Mouse (Mus musculus): ENCODE data around the gene Tmem59. TPM values are rescaled to one million over a fixed set of nuclear protein-coding genes. Genes with fewer than 3 reads are reported as not detected.

Tmem59 gene
- polyA plus RNA-seq (2012; rRNA removed): 369 and 382 TPM in 2 replicates

DNA sequence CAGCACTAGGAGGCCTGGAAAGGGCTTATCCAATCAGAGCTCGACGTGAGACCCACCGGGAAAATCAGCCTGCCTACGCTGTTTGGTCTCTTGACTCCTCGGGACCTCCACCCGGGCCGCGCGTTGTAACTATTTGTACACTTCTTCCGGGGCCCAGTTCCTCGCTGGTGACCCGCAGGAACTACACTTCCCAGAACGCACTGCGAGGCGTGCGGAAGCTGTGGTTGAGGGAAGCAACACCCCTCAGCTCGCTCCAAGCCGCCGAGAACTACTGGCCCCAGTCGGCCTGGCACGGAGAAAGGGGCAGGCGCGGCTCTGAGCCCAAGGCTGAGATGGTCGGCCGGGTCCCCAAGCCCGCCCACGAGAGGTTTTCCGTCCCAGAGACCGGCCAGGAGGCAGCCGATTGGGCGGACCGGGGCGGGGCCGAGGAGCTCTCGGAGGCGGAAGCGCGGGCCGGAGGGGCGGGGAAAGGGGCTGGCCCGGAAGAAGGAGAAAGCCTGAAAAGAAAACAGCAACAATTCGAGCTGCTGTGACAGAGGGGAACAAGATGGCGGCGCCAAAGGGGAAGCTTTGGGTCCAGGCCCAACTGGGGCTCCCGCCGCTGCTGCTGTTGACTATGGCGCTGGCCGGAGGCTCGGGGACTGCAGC, at the start of gene Tmem59:
Tmem59 (plus strand) TSS at position 218 of the 648 bp plus-strand sequence.
- no peak for DNase-seq (ENCODE audit: low read depth)

DNA sequence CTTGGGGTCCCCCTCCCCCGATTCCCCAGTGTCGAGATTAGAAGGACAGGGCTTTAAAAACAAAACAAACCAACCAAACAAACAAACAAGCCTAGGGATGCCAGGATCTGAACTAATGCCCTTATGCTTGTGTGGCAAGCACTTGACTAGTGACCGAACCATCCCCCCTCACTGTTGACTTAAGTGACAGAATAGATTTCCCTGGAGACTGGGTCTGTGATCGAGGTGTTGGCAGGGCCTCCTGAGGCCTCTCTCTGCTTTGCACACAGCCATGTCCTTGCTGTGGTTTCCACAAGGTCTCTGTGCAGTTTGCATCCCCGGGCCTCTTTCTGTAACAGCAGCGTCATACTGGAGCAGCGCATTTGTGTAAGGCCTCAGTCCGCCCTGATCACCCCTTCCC, 48.8 kb upstream of the Tmem59 start:
- DNase-seq (ENCODE audit: low read depth): no peak

DNA sequence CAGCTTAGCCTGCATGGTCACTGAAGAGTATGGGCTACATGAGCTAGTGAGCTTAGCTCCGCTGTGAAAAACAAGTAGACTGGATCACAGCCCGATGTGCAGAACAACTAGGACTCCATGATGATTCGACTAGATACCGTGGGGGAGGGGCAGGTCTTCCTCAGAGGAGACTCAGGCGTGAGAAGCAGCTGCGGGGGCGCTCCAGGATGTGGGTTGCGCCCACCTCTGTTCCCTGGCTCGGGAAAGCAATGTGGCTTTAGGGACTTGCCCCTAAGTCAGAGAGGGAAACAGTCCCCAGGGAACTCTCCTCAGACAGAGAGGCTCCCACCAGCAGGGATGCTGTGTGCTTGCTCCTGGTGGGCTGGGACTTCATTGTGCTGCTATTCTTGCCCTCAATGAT, 47.7 kb upstream of the Tmem59 start:
- no peak for DNase-seq (ENCODE audit: low read depth)

DNA sequence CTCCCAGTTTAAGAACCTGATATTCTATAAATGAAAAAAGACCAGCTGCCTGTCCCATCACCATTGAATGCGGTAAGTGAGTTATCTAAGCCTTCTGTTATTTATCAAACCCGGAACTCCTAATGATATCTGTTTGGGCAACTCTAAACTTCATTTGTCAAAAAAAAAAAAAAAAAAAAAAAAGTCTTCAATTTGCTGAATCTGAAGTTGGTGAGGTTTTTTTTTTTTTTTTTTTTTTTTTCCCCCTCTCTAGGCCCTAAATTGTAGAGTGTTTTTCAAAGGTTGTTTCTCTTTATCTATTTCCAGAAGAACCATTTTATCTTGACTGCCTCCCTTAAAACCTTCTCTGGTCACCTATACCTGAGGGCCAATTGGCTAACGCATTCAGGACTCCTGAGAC, 43.3 kb upstream of the Tmem59 start:
- DNase-seq (ENCODE audit: low read depth): no peak

DNA sequence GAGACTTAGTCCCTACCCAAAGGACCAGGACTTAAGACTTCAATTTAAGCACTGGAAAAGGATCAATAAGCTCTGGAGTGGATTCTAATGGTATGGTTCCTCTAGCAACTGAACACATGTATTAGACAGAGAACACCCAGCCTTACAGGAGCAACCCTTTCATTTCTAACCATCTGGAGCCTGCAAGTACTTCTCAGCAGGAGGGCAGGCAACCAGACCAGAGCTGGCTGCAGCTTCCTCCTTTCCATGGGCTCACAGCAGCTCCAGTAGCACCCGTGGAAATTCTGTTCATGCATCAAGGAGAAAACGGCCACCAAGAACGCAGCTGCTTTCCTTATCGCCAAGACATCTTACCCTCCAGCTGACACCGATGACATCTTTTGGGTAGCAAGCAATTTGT, 42.5 kb upstream of the Tmem59 start:
- no peak for DNase-seq (ENCODE audit: low read depth)

DNA sequence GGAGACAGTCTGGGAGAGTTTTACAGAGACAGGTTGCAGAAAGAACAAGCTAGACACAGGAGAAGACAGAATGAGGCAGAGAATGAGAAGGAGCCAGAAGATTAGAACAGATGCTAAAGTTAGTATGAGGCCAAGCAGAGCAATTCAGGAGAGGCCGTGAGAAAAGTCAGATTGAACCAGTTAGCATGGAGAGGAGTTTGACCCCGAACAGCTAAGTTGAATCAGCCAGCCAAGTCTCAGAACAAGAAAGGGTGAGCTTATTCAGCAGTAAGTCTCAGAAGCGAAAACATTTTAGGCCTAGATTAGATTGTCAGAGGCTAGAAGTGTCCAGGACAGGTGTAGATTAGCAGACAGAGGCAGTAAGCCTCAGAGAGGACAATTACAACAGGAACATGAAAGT, 41.7 kb upstream of the Tmem59 start:
- DNase-seq (ENCODE audit: low read depth): no peak

DNA sequence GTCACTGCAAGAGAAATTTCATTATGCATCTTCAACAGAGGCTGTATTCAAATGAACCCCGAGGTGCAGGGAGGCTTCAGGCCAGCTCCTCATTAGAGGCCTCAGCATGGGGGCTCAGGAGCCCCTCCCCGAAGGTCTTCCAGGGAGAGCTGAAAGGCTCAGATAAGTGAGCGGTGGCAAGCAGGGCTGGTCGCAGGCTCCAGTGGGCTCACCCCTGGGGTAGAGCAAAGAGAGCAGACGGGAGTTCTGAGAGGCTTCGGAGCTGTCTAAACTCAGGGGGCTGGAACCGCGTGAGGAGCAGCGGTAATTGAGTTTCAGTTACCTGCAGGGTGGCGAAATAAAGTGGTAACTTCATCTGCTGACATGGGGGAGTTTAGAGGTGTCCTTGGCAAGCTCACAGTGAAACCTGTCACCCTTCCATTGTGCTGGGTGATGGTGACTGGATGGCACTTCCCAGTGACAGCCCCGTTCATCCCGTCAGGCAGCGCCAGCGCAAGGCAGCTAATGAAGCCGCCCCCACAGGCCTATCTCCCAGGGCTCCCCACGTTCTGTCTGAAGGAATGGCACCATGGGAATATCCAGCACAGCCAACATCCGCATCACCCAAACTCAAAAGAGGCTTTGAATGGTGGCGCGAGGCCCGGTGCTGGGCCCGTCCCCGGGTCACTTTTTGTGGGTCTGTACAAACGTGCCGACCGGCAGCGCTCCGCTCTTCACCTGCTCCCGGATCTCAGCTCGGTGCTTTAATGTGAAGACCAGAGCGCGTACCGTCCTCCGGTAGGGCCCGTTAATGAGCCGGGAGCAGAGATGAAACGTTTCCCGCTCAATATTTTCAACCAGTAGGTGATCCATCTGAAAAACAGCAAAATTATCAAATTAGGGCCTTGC, 39.0 kb upstream of the Tmem59 start:
- no peak for DNase-seq (ENCODE audit: low read depth)

DNA sequence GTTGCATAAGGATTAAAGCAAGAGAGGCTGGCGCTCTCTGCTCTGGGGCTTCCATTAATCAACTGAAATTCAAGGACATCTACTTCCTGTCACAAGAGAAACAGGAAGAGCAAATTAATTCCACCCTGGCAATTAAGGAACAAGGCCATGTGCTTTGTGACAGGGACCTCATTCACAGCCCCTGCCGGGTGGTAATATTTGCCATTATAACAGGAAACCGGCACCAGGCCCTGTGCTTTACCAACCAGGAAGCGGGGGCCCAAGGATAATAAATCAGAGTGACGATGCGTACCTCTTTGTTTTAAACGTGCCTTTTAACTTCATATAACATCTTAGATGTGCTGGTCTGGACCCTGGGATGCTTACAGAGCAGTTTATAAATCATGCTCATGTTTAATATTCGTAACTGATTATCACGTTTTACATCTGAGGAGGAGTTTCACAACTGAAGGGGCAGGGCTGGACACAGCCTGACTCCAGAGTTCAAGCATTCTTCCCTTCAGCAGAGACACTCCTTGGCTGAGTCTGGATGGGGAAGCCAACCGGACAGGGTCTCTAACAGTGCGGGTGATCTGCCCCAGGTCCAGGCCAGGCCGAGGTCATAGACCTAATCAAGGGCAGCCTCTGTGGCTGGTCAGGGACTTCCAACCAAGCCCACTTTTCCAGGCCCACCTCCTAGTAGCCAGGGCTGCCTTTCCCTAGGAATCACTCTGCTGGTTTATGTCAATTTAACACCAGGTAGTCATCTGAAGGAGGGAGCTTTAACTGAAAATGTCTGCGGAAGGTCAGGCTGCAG, 38.2 kb upstream of the Tmem59 start:
- DNase-seq (ENCODE audit: low read depth): no peak

DNA sequence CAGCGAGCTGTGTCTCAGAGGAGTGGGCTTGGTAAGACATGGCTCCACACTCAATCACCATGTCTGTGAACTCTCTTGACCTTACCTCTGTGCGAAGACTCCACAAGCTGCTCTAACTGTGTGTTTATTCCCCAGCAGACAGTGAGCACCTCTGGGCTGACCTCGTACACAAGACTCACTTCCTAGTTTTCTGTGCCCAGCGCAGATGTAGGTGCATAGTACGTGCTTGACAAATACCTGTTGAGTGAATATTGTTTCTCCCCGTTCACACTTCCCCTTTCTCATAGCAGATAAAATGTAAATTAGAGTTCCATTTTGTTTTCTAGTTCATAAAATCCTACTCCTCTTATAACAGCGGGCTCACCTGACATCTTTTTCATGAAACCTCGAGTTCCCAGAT, 34.7 kb upstream of the Tmem59 start:
- DNase-seq (ENCODE audit: low read depth): no peak

DNA sequence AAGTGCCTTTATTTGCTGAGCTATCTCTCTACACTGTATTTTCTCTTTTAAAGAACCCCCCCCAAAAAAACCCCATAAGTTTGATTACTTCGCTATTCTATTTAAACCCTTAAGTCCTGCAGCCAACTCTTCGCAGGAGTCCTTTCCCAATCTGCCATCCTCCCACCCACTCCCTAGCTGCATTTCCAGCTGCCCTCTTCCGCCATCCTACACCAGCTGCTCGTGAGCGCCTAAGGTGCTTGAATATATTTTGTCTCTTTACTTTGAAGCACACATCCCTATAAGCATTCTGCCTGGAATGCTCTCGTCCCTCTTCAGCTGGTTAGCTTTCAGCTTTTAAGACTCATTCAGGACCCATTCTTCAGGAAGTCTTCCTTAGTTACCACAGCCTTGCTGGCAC, 27.2 kb upstream of the Tmem59 start:
- DNase-seq (ENCODE audit: low read depth): no peak

DNA sequence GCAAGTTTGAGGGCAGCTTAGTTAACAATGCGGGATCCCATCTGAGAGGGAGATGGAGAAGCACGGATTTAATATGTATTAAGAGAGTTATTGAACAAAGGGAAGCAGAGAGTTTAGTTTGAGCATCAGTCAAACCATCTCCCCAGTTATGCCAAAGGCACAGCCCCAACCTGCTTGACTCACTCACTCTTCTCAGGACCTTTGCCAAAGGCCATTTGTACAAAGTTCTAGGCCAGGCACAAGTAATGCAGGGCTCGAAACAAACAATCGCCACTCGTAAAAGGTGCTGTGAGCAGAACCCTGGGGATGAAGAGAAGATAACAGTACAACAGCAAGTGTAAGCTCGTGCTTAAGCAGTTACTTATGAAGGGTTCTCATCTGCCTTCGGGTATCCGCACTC, 25.6 kb upstream of the Tmem59 start:
- no peak for DNase-seq (ENCODE audit: low read depth)

DNA sequence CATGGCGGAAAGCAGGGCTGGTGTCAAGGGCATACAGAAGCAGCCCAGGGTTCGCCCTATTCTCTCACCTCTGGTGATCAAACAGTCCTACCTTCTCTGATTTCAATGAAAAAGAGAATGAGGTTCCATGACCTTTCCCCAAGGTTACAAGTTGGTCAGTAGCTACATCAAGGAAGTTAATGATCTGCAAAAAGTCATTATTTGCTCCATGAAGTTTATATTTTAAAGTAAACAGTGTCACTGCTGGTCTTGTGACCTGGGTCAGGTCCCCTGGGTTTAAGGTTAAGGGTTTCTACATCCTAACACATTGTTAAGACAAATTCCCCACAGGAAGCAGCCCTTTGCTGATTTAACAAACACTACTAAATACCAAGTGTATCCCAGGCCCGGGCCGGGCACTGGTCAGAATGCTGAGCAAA, 21.2 kb upstream of the Tmem59 start:
- no peak for DNase-seq (ENCODE audit: low read depth)

DNA sequence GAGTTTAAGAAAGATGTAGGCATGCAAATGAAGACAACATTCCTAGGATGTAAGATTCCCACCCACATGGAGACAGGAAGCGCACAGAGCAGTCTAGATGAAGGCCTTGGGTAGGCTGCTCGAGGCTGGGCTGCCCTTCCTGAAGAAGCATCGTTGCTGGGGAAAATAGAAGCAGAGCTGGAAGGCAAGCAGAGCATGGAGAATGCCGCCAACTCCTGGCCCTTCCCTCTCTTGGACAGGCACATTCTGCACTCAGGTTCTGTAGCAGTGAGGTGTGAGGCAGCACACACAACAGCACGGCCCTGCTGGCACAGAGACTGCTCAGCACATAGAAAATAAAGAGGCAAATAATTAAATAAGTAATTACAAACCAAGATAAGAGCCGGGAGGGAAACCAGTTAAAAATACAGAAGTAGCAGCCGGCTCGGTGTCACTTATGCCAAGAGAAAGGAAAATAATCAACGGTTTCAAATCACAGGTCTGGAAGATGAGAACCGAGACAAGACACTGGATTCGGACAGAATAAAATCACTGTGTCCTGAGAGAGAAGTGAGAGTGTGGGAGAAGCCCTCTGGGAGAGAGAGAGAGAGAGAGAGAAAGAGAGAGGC, 18.9 kb upstream of the Tmem59 start:
- no peak for DNase-seq (ENCODE audit: low read depth)

DNA sequence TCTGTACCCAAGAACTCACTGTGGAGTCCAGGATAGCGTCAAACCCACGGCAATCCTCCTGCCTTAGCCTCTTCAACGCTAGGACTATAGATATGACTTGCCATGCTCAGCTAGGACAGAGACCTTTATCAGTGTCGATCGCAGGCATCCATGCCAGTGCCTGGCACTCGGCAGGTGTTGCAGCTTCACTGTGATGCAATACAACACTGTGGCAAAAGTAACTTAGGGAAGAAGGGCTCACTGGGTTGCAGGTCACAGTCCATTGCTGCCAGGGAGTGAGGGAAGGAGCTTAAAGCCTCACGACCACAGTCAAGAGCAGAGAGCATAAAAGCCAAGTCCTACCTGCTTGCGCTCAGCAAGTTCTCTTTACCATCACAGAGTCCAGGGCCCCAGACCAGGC, 18.0 kb upstream of the Tmem59 start:
- peak; percentile 90 for DNase-seq (ENCODE audit: low read depth)

DNA sequence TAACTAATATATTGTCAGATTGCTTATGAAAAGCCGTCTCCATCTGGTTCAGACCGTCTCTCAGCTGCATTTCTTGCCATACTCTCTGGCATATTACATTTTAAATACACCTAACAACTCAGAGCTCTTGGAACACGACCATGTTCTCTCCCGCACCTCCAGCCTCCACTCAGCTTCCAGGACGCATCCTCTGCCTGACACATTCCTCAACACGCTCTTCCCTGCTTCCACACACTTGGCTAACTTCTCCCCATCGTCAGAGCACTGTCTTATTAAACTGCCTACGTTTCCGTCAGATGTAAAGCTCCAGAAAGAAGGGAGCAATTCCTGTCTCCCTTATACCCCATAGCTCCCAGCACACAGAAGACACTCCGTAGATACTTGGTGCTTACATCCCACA, 14.9 kb upstream of the Tmem59 start:
- DNase-seq (ENCODE audit: low read depth): no peak

DNA sequence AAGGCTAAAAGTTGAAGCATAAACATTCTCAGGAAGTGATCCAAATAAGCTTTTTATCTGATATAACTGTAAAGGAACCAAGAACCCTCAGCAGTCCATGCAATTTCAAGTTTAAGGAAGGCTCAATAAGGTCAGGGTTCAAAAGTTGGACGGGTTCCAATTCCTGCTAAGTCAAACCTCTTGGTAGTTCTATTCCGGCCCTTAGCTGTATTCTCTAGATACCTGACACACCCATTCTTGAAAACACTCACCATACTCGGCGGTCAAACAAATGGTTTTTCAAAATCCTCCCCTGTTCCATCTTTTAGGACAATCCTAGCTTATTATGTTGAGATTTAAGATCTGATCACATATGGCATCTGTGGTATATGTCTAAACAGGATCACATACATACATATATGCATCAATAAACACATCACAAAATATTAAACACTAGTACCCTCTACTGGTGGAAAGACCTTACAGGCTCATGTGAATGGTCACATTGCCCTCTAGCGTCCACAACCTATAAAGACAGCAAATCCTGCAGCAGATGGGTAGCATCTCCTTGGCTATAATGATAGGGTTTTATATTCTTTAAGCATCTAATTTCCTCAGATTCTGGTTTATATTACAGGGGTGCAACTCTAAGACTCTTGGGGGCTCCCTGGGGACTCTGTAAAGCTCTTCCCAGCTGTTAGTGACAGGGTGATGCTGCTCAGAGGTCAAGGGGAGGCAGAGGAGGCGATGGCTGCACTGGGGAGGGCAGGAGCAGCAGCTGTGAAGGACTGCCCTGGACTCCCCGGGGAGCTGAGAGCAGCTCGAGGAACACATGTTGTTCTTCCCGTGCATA, 14.2 kb upstream of the Tmem59 start:
- no peak for DNase-seq (ENCODE audit: low read depth)

DNA sequence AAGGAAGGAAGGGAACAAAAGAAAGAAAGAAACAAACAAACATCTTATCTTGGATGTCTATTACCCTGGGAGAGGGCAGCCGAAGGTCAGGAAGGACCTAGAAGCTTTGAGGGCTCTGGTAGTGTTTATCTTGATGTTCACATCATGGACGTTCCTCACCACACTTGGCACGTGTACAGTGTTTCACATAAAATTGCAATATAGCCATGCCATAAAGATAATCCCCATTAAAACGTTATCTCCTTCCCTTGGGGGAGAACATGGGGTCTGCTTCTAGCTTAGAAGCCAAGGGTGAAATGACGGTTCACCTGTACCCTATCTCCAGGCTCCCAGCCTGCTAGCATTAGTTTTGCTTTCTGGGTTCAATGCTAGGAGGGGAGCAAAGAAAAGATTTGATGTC, 11.5 kb upstream of the Tmem59 start:
- no peak for DNase-seq (ENCODE audit: low read depth)

DNA sequence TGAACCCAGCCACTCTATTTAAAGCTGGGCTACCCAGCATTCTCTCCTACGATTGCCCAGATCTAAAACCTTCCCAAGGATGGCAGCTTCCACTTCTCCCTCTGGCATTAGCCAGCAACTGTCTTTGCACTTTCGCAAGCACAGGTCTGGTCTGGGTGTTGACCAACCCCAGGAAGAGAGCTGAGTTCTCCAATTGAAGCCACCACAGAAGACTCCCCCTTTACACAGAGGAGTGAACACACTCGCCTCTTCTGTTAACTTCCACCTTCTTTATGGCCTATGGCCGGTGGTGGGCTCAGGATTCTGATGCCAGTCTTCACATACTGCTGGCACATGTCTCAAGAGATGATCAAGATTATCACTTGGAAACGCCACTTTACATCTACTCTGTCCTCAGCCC, 10.4 kb upstream of the Tmem59 start:
- no peak for DNase-seq (ENCODE audit: low read depth)

DNA sequence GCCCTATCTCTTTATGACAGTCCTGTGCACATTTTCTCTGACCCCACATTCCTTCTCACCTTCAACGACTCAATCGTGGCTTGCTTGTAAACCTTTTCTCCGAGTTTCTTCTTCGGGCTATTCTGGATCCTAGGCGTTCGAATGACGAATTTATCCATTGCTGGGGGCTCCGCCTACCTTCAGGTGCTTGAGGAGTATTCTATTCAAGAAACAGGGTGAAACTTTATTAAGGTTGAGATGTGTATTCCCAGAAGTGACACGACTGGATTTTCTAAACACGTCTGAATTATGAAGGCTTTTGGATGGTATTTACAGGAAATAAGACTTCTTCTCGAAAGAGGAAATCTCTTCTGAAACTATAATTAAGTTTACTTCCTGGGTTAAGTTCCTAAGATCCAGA, 693 bp upstream of the Tmem59 start:
- DNase-seq (ENCODE audit: low read depth): no peak

DNA sequence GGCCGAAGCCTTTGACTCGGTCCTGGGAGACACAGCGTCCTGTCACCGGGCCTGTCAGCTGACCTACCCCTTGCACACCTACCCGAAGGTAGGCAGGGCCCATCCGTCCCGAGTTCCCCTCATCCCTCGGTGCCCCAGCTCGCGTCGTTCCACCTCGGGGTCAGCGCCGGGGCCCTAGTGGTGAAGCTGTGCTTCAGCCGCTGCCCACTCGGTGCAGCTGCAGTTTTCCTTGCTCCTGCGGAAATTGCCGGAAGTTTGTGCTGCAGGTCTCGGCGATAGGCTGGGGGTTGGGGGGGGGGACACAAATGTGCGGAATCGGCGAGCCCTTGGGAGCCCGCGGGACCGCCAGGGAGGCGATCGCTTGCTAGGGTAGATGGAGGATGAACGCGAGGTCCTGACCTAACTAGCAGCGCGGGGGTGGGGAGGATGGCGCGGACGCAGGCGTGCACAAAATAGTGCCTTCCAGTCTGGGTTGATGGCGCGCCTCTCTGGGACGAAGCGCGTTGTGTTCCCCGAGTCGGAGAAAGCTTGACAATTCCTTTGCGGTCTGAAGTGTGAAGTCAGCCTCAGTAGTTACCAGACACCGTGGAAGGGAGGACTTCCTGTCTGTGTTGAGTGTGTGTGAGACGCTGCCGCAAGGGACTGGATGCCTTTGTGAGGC, 761 bp downstream of the Tmem59 start, which contains the start of gene Tceanc2:
Tceanc2 (minus strand) TSS at position 287 of the 661 bp plus-strand sequence.
- no peak for DNase-seq (ENCODE audit: low read depth)

DNA sequence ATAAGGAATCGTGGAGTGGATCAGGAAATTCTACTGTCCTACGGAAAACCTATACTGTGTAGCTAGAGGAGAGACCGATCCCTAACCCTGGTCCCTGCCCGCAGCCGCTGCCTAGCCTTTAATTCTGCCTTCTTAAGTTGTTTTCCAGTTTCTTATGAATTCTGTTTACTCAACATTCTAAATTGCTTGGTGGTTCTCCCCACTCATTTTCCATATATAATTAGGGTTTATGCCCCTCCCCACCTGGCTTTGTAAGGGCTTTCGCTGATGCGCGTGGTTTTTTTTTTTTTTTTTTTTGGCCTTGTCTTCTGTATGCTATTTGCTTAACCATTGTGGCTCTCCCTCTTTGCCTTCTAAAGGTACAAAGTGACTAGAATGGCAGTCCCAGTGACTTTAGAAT, 1.4 kb downstream of the Tmem59 start:
- DNase-seq (ENCODE audit: low read depth): no peak

Data from gonadal fat pad, adult 2 months (tissue).